Mouse (Mus musculus) induced T-regulatory cell, adult 2 months (primary cell): ENCODE data around the gene Garnl3.
A peak's percentile ranks its signal among the peaks of the same experiment; 100 is the strongest.

Experiments used
- DNase-seq: peaks from one replicate; pipeline ENCODE4 v3.0.0-alpha.2; 2012; ENCODE audit warnings: low read depth

Gene Garnl3

GRCm38 (mm10) chr2:32969326-32969725 is 162.1 kb downstream of the Garnl3 start:
- no peak for DNase-seq

DNA sequence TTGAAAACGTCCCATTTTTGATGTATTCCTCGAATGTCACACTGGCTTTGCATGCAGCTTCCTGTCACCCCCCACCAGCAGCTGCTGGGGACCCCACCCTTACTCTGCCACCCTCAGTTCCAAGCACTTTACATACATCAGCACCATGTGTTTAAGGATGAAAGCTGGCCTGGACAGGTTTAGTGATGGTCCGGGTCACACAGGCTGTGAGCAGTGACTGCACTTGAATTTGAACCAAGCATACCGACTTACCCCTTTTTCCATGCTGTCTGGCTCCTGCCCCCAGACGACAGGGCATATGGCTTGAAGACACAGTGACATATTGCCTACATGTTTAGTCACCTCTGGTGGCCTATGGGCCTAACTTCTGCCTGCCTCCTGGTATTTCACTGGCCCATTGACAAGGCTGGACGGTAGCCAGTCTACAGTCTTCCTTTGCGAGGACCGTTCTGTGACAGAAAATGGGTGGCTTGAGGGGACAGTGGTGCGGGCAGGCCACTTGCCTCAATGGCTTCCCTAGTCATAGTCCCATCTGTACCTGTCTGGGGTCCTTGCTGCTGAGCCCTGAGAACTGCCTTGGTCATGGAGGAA is 163.3 kb downstream of the Garnl3 start:
- DNase-seq: no peak

DNA sequence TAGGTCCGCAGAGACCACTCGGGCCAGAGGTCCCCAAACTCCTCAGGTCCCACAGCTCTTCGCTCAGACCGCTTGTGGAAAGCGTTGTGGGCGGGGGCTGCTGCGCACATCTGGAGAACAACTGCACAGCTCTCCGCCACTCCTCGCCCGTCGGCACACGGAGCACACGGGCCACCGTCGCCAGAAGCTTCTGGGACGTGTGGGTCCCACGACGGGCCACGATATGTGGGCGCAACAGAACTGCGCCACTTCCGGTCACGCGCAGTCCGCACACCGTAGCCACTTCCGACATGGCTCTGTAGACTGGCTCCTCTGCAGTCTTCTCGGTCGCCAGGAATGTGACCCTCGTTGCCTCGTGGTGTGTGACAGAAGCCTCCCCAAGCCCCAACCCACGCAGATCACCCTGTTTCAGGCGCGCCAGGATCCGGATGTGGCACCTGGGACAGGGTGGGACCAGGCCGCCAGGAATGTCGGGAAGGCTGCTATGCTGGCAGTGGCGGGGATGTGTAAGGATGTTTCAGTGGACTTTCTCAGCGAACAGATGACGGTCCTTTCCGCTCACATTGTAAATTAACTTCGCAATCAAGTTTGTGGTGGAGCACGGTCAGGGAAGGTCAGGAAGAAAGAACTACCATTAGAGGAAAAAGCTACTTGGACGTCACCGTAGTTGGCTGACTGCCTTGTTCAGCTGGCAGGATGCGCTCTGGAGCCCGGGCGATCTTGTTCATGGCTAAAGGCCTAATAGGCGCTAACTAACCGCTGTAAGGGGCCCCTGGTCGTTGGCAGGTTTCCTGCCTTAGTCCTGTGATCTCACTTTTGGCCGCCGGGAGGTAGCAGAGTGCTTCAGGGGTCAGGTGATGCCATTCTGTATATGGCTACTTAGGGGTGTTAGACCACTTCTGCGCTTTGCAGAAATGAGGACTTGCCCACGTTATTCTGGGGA is 164.5 kb downstream of the Garnl3 start:
- peak; percentile 88 for DNase-seq

DNA sequence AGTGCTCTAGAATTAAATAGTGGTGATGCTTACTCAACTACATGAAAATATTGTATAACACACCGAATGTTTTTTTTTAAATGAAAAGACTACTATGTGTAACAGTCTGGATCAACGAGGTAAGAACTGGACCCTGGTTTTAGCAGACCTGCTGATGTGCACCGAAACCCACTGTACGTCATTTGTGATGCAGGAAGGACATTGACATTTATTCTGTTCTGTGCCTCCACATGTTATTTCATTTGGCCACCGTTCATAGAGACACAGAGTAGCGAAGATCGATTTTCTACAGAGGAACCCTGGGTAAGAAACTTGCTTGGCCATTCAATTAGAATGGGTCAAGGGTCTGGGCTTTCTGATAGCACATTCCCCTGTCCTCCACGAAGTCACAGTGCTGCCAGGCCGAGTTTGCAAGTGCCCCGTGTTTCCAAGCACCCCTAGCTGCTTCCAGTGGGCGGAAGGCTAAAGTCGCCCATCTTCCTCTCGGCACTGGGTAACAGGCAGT is 165.2 kb downstream of the Garnl3 start:
- peak; percentile 58 for DNase-seq

- peak; percentile 45 for DNase-seq
These were observed 165.8 kb downstream of the Garnl3 start for GRCm38 (mm10) chr2:32965511-32966183.

DNA sequence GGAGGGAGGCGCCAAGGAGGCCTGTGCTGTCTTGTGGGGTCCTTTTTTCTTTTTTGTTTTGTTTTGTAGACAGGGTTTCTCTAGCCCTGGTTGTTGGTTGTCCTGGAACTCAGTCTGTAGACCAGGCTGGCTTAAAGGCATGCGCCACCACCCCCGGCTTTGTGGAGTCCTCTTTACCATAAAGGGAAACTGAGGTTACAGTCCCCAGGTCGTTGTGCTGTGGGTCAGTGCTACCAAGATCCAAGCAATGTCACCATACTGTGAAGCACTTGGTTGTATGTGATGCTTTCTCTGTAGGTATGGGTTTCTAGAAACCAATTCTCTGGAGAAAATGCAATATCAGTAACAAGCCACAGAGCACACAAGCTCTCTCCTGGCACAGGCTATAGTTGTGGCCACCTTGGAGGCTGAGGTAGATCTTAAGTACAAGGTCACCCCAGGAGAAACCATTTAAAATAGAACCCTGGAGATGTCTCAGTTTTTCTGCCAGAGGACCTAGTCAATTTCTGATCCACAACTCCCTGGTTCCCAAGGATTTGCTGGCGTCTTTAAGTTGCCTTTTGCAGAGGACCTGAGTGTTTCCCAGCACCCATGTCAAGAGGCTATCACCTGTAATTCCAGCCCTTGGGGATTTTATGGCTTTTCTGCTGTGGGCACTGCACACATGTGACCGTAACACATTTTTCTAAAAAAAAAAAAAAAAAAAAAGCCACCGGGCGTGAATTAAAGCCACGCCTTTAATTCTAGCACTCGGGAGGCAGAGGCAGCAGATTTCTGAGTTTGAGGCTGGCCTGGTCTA is 166.6 kb downstream of the Garnl3 start:
- peak; percentile 26 for DNase-seq

DNA sequence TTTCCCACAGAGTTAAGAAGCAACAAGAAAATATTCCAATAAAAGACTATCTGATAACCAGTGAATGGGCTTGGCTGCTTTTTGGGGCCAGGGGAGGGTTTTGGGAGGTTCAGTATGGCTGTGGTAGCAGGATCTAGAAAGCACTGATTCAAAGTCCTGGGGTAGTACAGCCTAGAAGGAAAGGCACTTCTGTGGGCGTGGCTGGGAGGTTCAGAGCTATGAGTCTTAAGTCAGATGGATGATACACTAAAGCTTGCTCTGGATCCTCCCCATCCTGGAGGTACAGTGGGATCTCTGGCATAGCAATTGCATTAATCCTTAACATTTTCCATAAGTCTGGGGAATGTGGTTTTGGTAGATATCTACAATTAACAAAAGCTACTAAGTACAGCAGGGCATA is 167.5 kb downstream of the Garnl3 start:
- no peak for DNase-seq

DNA sequence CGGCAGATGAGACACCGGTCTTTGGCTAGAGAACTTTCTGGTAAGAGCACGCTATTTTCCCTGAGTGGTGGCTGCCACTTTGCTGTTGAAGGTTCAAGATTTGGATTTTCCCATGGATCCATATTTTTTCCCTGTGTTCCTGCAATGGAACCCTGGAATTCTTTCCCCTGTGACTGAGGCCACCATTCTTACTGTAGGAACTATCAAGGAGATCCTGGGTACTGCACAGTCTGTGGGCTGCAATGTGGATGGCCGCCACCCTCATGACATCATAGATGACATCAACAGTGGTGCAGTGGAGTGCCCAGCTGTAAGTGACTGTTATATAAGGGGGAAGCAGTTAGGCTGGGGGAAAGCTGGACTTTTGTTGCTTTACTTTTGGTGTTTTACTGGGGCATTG is 167.9 kb downstream of the Garnl3 start:
- DNase-seq: peak; percentile 42

- peak; percentile 66 for DNase-seq
These were observed 168.6 kb downstream of the Garnl3 start for GRCm38 (mm10) chr2:32962875-32963220.

- no peak for DNase-seq
These were observed 169.2 kb downstream of the Garnl3 start for GRCm38 (mm10) chr2:32962062-32962874.

GRCm38 (mm10) chr2:32961192-32961995 is 170.1 kb downstream of the Garnl3 start, which contains the start of the genes Rpl12 and Lrsam1:
Gene Rpl12 (plus strand): TSS chr2:32961559.
Gene Lrsam1 (minus strand): TSS chr2:32961614.
- DNase-seq: peak; percentile 97

- no peak for DNase-seq
These were observed 171.2 kb downstream of the Garnl3 start for GRCm38 (mm10) chr2:32960273-32960672.

GRCm38 (mm10) chr2:32957344-32957743 is 174.1 kb downstream of the Garnl3 start:
- DNase-seq: peak; percentile 48

DNA sequence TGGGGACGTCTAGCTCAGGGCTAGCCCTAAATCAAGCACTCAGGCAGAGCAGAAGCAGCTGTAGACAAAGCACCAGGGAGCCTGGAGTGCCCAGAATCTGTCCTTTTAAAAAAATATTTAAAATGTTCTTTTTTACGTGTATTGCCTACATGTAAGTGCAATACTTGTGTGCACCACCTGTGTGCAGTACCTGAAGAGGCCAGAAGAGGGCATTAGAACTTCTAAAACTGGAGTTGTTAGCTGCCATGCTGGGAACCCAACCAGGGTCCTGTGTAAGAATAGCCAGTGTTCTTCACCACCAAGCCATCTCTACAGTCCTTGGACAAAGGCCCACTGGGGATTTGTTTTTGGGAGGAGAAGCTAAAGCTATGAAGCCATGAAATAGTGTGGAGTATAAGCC is 176.9 kb downstream of the Garnl3 start:
- peak; percentile 41 for DNase-seq

- DNase-seq: no peak
These were observed 184.0 kb downstream of the Garnl3 start for GRCm38 (mm10) chr2:32947454-32947853.

DNA sequence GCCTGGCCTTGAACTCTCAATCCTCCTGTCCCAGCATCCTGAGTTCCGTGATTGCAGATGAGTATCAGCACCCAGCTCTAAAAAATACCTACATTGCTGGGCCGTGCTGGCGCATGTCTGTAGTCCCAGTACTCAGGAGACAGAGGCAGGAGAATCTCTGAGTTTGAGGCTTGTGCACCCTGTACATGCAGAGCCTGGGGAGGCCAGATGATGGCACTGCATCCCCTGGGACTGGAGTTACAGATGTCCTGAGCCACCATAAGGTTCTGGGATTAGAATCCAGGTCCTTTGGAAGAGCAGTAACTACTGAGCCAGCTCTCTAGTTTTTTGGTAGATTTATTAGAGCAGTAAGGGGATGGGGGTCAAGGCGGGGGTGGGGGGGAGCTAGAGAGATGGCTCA is 191.0 kb downstream of the Garnl3 start:
- DNase-seq: no peak

DNA sequence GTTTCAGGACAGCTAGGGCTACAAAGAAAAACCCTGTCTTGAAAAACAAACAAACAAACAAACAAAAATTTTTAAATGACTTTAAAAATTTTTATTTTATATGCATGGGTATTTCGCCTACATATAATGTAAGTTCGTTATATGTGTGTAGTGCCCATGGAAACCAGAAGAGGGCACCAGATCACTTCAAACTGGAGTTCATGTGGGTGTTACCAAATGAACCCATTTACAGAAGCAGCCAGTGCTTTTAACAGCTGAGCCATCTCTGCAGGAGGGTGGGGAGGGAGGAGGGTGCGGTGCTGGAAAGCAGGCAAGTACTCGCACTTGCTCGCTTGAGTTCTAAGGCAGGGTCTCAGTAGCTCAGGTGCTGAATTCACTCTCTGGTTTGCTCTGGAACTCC is 192.0 kb downstream of the Garnl3 start:
- peak; percentile 80 for DNase-seq

DNA sequence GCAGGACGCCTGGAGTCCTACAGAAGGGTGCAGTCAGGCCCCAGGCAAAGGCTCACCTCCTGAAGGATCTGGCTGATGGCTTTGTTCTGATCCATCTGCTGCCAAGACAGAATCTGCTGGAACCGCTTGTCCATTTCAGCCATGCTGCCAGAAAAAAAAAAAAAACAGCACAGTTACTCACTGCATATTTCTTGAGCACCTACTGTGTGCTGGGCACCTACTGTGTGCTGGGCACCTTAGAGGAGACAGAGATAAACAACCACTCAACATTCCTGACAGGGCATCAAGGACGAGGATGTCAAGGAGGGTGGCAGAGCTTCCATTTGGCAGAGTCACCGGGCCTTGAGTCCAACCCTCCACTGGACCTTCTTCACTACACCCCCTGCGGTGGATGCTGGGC is 192.7 kb downstream of the Garnl3 start:
- DNase-seq: no peak
